12 mouse cellular contexts compared by ENCODE assay signal in the genomic region with DNA sequence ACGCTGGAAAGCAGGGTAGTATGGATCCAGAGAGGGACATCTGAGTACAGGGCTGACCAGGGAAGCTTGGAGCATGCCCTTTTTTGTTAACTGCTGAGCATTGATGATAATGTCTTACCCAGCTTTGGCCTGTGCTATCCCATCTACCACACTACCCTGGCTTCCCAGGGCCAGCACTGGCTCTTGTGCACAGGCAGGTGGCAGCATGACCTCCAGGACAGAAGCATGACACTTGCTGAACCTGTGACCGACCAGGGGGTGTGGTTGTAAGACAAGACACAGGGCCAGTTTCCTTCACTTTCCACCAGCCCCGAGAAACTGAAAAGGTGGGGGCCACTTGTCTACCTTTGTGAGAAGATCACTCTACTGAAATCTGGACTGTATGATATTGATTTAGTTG. TPM values are rescaled to one million over a fixed set of nuclear protein-coding genes. Genes with fewer than 3 reads are reported as not detected.
DNase-seq lines count a peak whose midpoint lies in the region; ATAC-seq lines count a peak whose summit lies in the region.
"Had no signal": no experiment of that assay in that cellular context is flagged by ENCODE, and none has a peak within 500 bp of the region (broad histone marks: within the 10 kb centered on the region; RNA-seq: fewer than 3 reads in every experiment).

No protein-coding gene starts in this region.

- H3K9ac ChIP-seq in heart, embryonic 12.5 days: no peak overlapping the region
- H3K9ac ChIP-seq in liver, embryonic 11.5 days (ENCODE audit: low read depth, low read length): no peak overlapping the region
- H3K9ac ChIP-seq: embryonic facial prominence, embryonic 13.5 days; stomach, embryonic 15.5 days had no signal

- H3K4me1 ChIP-seq in heart, embryonic 12.5 days (replicated peaks): no peaks in the 10 kb centered on the region
- 0 out of 2 replicates have a peak, but pooled peaks cover 3% of the 10 kb centered on the region for H3K4me1 ChIP-seq in liver, embryonic 11.5 days (replicated peaks; ENCODE audit: control insufficient read depth, insufficient read depth, low read length)
- H3K4me1 ChIP-seq: embryonic facial prominence, embryonic 13.5 days; stomach, embryonic 15.5 days had no signal

- H3K4me2 ChIP-seq in heart, embryonic 12.5 days: no peak overlapping the region
- no peak overlapping the region for H3K4me2 ChIP-seq in liver, embryonic 11.5 days
- H3K4me2 ChIP-seq: embryonic facial prominence, embryonic 13.5 days; stomach, embryonic 15.5 days had no signal

- 0 out of 2 replicates have a peak, but pooled peaks cover 6% of the 10 kb centered on the region for H3K27me3 ChIP-seq in heart, embryonic 12.5 days (replicated peaks)
- H3K27me3 ChIP-seq in liver, embryonic 11.5 days (replicated peaks; ENCODE audit: control insufficient read depth, insufficient read depth, low read length): no peaks in the 10 kb centered on the region
- H3K27me3 ChIP-seq: embryonic facial prominence, embryonic 13.5 days; stomach, embryonic 15.5 days had no signal

- H3K36me3 ChIP-seq in heart, embryonic 12.5 days: no peaks in the 10 kb centered on the region
- H3K36me3 ChIP-seq in liver, embryonic 11.5 days (ENCODE audit: control insufficient read depth, insufficient read depth, low read length): no peaks in the 10 kb centered on the region
- H3K36me3 ChIP-seq: embryonic facial prominence, embryonic 13.5 days; stomach, embryonic 15.5 days had no signal

- no peak overlapping the region for H3K27ac ChIP-seq in heart, embryonic 12.5 days (ENCODE audit: poor library complexity, severe bottlenecking)
- H3K27ac ChIP-seq in liver, embryonic 11.5 days (ENCODE audit: low read depth, low read length): no peak overlapping the region
- H3K27ac ChIP-seq: embryonic facial prominence, embryonic 13.5 days; stomach, embryonic 15.5 days had no signal

- DNase-seq in heart, postnatal 10 days: no peak
- DNase-seq in testis, postnatal 10 days (ENCODE audit: low spot score): peak; percentile 34
- no peak for DNase-seq in testis, postnatal 14 days (ENCODE audit: low spot score)
- no peak for DNase-seq in liver, embryonic 11.5 days (ENCODE audit: low spot score)
- peak; percentile 58 for DNase-seq in thymus, postnatal 4 days
- no peak for DNase-seq in ovary, postnatal 36 days (ENCODE audit: low spot score)
- no peak for DNase-seq in cerebellum, postnatal 10 days
- DNase-seq: lung, adult 2 months had no signal

- no peaks in the 10 kb centered on the region for H3K9me3 ChIP-seq in heart, embryonic 12.5 days (replicated peaks)
- H3K9me3 ChIP-seq in liver, embryonic 11.5 days (ENCODE audit: control insufficient read depth, low read length): no peaks in the 10 kb centered on the region
- H3K9me3 ChIP-seq: embryonic facial prominence, embryonic 13.5 days; stomach, embryonic 15.5 days had no signal

- intact Hi-C loops in heart, postnatal 10 days (cut with DNase I): no loop called here

- no peak overlapping the region for H3K4me3 ChIP-seq in heart, embryonic 12.5 days
- no peak overlapping the region for H3K4me3 ChIP-seq in liver, embryonic 11.5 days (ENCODE audit: low read depth, low read length)
- H3K4me3 ChIP-seq: embryonic facial prominence, embryonic 13.5 days; stomach, embryonic 15.5 days had no signal

- ATAC-seq in heart, embryonic 12.5 days (ENCODE audit: insufficient number of reproducible peaks, low FRiP score): peak; percentile 61; the same call in 1 of the 2 replicates
- peak; percentile 83 for ATAC-seq in liver, embryonic 11.5 days (replicated peaks; ENCODE audit: low FRiP score)

- 45% methylated on average over 3 of the region's 3 CpGs for WGBS in heart, embryonic 12.5 days
- WGBS in liver, embryonic 11.5 days: 37% methylated on average over 3 of the region's 3 CpGs

RNA-seq across cellular contexts. Expression of a gene that starts 5.5 kb away (rescaled TPM):
- polyA plus RNA-seq in heart, embryonic 12.5 days (2016; fragmentation: Nextera tagmentation; extraction: Ambion mirVana): 0.32 and 0.48 TPM in 2 replicates
- under 1 TPM in 1 of 2 experiments, not detected in 1; 0.60 TPM for total RNA-seq in heart, postnatal 10 days (2021)
- polyA plus RNA-seq in liver, embryonic 11.5 days (2014; fragmentation: Nextera tagmentation; extraction: Ambion mirVana): 0.30 and 0.47 TPM in 2 replicates
- total RNA-seq: gastrocnemius, adult 8-10 months had no signal

Comparison
In these comparisons a context has a peak if more than half of its experiments do, and no peak if none do; other contexts are left out.
1. DNase-seq: peak in testis, postnatal 10 days (single experiment) and thymus, postnatal 4 days (single experiment); none in heart, postnatal 10 days (0 of 2), testis, postnatal 14 days (single experiment), liver, embryonic 11.5 days (single experiment), ovary, postnatal 36 days (single experiment) and cerebellum, postnatal 10 days (0 of 2).